Mouse (Mus musculus): ENCODE measurements around the gene Igfn1.

Igfn1 gene

DNA sequence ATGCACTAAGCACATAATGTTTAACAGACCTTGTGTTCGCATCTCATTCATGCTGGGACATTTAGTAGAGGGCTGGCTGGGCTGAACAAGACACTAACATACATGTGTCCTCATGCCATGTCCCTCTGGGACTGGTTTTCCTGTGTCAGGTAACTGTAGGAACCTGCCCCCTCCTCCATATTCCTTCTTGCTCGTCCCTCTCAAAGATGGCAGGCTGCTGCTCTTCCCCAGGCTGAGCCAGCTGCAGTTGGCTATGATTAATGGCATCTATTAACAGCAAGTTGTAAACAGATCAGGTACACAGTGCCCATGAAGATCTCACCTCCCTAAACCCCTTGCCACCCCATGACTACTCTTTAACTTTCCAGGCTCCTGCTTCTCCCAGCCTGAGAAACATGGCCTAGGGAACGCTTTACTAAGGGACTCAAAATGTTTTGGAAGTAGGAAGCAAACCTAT lies at the start of gene Igfn1:
Gene Igfn1, minus strand, starts transcription at position 51 of the 457 bp plus-strand sequence.
- no peak for DNase-seq (ENCODE audit: low spot score in 2 of 2)

DNA sequence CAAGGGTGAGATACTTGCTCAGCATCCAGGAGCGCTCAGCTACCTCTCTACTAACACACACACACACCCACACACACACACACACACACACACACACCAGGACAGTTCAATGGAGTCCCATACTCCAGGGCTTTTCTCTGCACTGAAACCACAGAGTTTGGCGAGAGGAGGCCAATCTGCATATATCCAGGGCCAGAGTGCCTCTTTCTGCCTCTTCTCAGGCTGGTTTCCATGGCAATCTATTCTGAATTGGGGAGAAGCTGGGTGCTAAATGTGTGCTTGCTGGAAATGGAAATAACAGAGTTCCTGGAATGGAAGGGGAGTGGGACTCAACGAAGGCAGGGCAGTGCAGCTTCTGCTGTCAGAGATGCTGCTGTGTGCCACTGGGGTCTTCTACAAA lies 49.6 kb upstream of the Igfn1 start:
- DNase-seq (ENCODE audit: low spot score in 2 of 2), result peak; percentile 60 to 78

DNA sequence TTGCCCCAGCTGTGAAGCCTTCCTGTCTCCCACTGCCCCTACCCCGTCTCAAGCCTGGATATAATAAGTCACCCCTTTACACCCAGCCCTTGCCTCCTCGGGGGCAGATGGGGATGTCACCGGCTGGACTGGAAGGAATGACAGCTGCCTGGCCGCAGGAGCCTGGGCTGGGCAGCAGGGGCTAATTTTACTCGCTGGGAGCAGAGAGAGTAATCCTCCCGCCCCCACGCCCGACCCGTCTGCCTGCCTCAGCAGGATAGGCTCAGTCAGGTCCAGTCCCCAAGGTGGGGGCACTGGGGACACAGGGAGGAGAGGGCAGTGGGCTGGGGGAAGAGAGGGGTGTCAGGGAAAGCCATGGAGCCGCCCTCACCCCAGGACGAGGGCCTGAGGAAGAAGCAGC lies 46.4 kb upstream of the Igfn1 start, which contains the start of gene Cacna1s:
Gene Cacna1s, plus strand, starts transcription at position 204 of the 400 bp plus-strand sequence.
- DNase-seq (ENCODE audit: low spot score in 2 of 2), result no peak

DNA sequence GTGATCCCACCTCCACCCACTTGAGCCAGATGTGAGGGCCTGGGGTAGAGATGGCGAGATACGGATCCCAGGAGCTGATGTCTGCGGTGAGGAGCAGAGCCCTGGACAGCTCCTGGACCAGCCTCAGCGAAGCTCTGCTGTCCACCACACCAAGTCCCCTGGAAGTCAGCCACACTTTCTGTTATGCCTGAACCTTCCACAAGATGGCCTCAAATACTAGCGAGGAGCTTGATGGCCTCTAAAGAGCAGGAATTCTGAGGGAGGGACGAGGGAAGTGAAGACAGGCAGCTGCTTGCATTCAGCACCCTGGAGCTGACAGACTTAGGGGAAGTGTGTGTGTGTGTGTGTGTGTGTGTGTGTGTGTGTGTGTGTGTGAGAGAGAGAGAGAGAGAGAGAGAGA lies 45.3 kb upstream of the Igfn1 start:
- DNase-seq (ENCODE audit: low spot score in 2 of 2), result peak; percentile 62 to 71

DNA sequence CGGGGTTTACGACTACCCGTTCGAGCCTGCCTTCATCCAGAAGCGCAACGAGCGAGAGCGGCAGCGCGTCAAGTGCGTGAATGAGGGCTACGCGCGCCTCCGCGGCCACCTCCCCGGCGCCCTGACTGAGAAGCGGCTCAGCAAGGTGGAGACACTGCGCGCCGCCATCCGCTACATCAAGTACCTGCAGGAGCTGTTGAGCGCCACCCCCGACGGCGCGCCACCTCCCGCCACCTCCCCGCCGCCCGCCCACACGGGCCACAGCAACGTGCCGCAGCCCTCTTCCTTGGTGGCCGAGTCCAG lies 44.8 kb upstream of the Igfn1 start:
- no peak for DNase-seq (ENCODE audit: low spot score in 2 of 2)

DNA sequence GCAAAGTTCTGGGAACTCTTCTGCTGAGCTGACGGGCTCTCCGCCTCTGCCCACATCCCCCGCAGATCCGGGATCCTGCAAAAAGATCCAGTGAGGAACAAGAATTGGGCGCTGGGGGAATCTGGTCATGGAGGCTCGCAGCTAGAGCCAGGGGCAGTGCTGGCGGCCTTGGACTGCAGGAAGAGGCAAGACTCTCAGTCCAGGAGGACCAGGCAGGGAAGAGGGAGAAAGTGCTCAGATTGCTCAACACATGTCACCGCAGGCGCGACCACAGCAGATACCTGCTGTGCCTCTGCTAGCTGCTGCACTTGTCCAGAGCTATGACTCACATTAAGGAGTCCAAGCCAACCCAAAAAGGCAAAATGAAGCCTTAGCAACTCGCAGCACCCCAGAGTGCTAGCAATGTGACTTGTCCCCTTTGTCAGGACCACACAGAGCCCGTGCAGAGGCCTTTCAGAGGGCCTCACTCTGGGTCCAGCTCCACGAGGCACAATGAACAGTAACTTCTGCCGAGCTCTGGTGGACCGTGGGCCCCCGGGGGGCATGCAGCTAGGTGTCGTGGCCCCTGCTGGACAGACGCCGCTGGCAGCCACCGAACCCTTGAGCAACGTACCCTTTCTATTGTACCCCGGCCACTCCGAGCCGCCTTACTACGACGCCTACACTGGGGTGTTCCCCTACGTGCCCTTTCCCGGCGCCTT lies 44.3 kb upstream of the Igfn1 start, which contains the start of gene Ascl5:
Gene Ascl5, plus strand, starts transcription at position 493 of the 701 bp plus-strand sequence.
- DNase-seq (ENCODE audit: low spot score in 2 of 2), result no peak

DNA sequence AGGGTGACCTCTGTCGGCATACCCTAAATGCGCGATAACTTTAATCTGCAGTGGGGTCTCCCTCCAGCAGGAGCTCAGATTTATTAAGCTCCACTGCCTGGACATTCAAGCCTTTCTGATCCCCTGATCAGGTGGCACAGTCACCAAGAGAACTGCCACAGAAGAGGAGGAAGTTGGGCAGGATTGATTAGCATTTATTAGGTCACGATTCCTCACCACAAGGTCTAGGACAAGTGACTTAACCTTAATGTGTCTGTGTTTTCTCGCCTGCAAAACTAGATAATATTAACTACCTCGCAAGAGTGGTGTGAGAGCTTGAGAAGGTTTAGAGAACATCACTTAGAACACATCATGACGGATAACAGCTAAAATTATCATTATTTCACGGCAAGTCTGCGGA lies 41.8 kb upstream of the Igfn1 start:
- DNase-seq (ENCODE audit: low spot score in 2 of 2), result no peak

DNA sequence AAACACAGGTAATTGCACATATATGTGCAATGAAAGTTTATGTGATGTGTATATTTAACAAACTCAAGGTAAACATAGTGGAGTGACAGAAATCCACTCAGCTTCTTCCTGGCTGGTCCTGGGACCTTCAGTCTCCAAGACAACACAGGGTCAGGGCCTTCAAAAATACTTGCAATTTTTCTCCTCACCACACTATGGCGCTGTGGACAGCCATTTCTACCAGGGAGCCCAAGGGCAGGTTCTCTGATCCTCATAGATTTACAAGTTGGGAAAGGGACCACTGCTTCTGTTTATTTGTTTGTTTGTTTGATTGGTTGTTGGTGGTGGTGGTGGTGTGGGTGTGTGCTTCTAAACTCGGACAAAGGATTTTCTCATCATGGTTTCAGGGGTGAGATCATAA lies 41.3 kb upstream of the Igfn1 start:
- DNase-seq (ENCODE audit: low spot score in 2 of 2), result no peak

DNA sequence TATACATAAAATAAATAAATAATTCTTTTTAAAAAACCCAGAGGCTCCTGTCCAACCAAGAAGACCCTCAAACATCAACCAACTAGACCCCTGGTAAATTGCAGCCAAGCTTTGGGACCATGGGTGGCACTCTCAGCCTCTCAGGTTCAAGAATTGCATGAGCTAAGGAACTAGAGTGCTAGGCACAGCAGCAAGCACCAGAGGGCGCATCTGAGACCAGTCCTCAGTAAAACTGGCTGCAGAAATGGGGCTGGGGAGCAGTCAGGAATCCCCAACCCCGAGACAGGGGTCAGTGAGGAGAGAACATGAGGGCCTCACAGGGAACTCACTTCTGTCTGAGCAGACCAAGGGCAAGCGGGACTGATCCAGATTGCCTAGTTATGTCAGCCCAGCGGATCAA lies 39.6 kb upstream of the Igfn1 start:
- DNase-seq (ENCODE audit: low spot score in 2 of 2), result peak in 1 of 2 experiments; percentile 58

DNA sequence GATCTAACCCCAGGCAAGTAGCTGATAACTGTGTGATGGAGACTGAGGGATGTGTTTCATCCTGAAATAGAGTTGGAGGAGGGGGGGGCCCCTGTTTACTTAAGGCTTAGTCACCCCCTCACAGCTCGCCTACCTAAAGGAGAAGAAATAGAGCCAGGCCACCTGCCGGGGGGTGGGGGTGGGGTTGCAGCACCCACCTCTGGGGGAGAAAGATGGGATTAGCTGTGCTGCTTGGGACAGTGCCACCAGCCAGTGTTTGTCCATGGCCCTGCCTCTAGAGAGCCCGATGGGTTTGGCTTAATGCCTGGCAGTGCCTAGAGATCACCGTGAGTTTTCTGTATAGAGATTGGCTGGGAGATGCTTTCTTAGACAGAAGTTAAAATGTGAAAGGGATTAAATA lies 34.7 kb upstream of the Igfn1 start:
- DNase-seq (ENCODE audit: low spot score in 2 of 2), result no peak

DNA sequence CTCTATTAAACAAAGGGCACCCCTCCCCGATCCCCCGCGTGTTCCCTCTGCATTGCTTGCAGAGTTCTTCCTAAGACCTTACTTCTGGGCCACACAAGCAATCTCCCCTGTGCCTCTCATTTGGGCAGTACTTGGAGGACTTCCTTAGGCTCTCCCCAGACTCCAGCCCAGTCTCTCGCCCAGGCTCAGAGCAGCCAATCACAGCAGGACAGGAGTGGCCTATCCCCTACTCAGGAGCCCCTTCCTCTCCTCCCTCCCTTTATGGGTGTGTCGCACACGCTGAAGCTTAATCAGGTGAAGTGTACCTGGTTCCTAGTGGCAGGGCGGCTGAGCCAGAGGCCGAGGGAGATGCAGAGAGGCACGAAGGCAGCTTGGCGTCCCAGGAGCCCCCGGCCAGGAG lies 34.3 kb upstream of the Igfn1 start:
- no peak for DNase-seq (ENCODE audit: low spot score in 2 of 2)

DNA sequence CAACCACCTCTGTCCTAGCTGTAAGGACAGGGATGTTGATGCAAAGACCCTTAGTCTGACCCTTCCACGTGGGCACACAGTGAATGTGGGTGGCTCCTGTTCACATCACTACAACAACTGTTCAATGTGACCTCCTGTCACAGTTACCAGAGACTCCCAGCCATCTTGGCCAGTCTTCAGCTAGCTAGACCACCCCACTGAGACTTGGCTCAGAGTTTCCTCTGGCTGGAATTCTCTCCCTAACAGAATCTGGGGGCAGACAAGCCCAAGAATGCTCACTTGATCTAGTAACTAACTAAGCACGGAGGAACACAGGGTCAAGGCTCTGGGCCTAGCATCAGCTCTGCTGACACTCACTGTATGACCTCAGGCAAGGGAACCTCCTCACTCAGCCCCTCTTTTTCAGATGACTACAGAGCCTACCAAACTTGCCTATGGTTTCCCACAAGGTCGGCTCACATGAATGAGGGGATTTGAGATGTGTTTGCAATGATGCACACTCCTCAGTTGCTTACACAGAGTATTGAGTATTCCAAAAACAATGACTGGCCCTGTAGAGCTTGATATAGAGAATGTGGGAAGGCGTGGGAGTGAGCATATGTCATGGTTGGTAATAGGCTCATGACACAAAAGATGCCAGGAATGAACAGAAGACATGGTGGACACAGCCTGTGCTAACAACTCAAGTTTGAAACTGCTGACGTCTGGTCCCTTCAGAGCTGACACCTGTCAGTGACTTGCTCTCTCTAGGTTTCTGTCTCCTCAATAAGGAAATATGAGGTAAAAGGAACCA lies 32.8 kb upstream of the Igfn1 start:
- peak in 1 of 2 experiments; percentile 53 for DNase-seq (ENCODE audit: low spot score in 2 of 2)

DNA sequence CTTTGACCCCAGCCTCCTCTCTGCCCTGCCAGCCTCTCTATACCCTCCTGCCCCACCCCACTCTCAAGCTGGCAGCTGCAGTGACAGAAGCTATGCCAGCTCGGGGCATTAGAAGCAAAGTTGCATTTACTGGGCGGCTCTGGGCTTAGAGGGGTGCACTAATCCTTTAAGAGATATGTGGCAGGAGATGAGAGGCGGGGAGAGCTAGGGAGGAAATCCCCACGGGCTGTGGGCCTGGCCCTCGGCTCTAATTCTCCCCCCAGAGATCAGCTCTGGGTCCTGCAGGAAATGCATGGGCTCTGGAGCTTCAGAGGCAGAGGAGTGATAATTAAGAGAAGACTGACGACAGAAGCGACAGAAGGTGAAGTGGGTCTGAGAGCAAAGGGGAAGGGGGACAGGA lies 26.8 kb upstream of the Igfn1 start:
- no peak for DNase-seq (ENCODE audit: low spot score in 2 of 2)

DNA sequence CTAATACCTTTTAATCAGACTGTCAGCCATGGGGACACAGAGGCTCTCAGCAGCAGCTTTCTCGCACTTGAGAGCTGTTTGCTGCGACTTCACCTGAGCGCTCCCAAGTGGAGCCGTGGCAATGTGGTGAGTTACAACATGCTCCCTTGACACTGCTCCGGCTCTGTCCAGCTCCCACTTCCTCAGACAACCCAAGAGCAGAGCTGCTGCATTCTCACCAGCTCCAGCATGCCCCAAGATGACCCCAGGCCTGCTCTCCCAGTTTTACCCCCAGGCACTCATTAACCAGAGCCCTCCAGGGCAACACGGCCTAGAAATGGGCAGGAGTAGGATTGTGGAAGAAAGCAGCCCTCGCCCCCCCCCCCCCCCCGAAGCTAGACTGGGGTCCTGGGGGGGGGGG lies 25.6 kb upstream of the Igfn1 start:
- DNase-seq (ENCODE audit: low spot score in 2 of 2), result no peak

DNA sequence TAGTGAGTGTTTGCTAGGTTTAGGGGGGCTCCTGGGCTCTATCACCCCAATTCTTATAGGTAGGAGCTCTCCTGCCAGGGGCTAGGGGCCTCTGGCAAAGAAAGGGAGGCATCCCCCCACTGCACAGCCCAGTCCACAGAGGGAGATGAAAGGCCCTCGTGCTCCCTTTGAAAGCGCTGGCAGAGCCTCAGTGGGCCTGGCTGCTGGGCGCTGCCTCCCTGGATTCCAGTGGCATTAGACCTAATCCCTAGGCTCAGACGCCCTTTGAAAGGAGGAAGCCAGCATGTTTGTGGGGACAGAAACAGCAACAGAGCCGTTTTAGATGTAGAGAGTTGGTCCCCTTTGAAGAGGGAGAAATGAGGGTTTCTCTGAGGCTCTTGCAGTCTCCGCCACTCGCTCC lies 24.1 kb upstream of the Igfn1 start:
- DNase-seq (ENCODE audit: low spot score in 2 of 2), result no peak

DNA sequence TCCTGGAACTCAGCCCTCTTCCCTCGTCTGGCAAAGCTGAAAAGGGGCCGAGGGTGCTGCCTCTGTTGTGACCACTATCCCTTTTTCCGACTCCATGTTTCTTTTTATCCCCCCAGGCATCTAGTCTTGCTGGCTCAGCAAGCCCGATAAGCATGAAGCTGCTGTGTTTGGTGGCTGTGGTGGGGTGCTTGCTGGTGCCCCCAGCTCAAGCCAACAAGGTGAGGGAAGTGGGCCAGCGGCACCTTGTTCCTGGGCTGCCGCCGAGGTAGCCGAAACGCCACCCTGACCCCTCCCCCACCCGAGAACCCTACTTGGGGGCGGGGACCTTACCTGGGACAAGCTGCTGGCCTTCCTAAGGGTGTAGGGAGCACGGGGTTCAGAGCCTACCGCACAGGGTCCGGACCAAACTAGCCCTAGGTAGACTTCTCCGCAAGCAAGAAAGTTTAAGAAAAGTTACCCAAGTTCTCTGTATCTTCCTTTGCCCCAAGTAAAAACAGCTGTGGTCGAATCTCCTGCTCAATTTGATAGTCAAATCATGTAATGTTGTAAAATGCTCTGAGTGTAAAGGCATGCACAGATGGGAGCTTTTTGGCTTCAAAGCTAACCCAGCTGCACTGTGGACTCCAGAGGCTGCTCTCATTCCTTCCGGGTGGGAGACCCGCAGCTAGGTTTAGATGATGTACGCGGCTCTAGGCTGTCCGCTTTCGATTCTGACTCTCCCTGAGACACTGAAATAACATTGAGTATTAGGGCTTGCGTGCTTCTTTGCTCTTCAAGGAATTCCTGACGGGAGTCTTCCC lies 12.4 kb upstream of the Igfn1 start:
- DNase-seq (ENCODE audit: low spot score in 2 of 2), result no peak

DNA sequence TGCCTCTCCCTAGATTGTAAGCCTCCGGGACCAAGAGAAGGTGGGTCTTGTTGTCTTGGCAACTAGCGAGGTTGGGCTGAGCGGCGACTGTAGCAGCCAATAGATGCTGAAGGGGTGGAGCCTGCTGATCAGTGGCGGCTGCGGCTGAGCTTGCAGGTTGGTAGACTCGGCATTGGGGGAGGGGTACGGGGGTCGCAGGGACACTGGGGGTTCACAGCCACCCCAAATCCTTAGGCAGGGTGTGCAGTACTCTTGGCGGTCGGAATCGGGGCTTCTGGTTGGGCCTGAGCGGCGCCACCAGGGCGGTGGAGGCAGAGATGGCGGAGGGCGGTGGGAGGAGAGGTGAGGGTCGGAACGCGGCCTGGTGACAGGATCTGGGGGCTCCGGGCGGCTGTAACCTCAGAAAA lies 11.8 kb upstream of the Igfn1 start:
- DNase-seq (ENCODE audit: low spot score in 2 of 2), result peak; percentile 89 to 95

DNA sequence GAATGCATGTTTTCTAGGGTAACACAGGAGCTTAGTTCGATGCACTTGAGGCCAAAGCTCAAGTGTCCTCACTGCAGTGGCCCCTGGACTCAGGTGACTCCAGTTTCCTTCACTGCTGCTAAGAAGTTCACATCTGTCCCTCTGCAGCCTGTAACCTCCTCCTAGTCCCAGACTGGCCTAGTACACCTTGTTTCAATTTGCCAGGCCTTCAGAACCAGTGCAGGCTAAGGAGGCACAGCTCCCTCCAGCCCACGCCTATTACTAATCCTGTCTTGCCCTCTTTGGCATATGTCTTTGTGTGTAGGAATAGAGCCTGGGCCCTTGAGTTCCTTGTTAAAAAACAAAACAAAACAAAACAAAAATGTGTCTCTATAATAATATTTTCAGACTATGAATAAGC lies 11.2 kb upstream of the Igfn1 start:
- DNase-seq (ENCODE audit: low spot score in 2 of 2), result no peak

DNA sequence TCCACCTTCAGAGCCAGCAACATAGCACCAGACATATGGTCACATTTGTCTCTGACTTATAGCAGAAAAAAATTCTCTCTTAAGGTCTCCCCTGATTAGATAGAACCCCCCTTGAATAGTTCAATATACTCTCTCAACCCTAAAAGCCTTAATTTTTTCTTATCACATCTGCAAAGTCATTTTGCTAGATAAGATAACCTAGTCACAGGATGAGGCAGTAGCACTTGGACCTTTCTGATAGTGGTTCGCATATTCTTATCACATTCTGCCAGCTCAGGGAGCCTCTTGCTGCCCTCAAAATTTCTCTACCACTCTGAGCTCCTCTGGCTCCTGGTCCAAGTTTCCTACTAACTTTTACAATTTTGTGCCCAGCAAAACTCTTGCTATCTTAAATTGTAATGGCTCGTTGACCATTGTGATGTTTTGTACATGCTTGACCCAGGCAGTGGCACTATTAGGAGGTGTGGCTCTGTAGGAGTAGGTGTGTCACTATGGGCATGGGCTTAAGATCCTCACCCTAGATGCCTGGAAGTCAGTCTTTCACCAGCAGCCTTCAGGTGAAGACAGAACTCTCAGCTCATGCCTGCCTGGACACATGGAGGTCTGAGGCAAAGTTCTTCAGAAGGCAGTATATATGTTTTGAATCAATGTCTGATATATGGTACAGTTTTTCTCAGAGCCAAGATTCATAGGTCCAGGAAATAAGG lies 8.8 kb upstream of the Igfn1 start:
- no peak for DNase-seq (ENCODE audit: low spot score in 2 of 2)

DNA sequence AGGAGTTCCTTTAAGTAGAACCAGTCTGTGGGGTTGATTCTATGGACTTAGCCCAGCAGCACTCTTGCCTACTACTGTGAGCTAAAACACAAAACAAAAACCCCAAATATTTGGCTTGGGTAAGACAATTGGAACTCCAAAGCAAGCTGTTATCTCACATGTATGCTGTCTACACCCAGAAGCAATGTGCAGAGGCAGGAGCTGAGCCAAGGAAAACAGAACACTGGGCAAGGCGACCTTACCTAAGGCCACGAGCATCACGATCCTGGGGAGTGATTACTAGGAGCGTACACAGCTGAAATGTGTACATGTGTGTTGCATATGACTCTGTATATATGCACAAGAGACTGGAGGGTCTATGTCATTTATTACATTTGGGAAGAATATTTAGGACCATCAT lies 7.4 kb upstream of the Igfn1 start:
- DNase-seq (ENCODE audit: low spot score in 2 of 2), result no peak

DNA sequence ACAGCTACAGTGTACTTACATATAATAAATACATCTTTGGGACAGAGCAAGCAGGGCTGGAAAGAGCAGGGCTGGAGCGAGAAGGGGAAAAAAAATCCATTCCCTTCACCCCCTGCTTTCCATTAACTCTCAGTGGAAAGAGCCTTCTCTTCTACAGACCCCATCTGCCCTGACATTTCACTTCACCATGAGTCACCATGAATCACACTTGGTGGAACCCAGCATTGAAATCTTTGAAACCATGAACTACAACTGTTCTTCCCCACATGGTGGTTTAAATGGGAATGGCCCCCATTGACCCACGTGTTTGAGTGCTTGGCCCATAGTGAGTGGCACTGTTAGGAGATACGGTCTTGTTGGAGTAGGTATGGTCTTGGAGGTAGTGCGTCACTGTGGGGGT lies 4.1 kb upstream of the Igfn1 start:
- no peak for DNase-seq (ENCODE audit: low spot score in 2 of 2)

DNA sequence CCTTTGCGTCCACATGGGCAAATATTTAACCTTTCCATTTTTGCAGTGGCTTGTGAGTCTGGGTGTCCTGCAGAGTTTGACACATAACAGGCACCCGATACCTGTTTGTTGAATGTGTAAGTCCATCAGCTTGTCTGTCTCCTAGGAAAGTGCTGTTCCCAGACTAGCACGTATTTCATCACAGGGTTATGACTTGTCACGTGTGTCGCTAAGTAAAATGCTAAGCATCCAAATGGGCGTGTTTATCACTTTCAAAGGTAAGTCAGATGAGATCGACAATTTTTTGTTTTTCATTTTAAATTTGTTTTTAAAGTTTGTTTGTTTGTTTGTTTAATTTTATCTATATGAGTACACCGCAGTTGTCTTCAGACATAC lies 2.0 kb upstream of the Igfn1 start:
- no peak for DNase-seq (ENCODE audit: low spot score in 2 of 2)
